Mouse (Mus musculus) layer of hippocampus, adult 18-20 months (tissue): ENCODE results near the gene Hist3h2a. TPM values are rescaled to one million over a fixed set of nuclear protein-coding genes. Genes with fewer than 3 reads are reported as not detected.

Experiments used
- DNase-seq, 2 experiments: peaks; one replicate each; pipeline ENCODE4 v3.0.0; 2022; ENCODE audit warnings: low spot score in 2 of 2
- microRNA-seq, 2 experiments: library from miRNA; unstranded; fragments of <30 nt; microRNA quantifications; one replicate each; pipeline ENCODE4 v1.2.0; 2021
- total RNA-seq, 2 experiments: library from RNA; stranded (reverse); gene quantifications; 2 replicates each; pipeline ENCODE4 v1.2.3; 2021

Hist3h2a gene
- total RNA-seq, 2 experiments from 2014 or later, result 69.9 to 70.6 TPM

DNA sequence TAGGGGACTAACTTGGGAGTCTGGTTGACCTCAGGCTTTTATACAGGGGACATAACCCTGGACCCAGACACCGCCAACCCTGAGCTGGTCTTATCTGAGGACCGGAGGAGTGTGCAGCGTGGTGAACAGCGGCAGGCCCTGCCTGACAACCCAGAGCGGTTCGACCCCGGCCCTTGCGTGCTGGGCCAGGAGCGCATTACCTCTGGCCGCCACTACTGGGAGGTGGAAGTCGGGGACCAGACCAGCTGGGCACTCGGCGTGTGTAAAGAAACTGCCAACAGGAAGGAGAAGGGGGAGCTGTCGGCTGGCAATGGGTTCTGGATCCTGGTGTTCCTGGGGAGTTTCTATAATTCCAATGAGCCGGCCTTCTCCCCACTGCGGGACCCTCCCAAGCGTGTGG lies 35.7 kb downstream of the Hist3h2a start:
- DNase-seq, result no peak

DNA sequence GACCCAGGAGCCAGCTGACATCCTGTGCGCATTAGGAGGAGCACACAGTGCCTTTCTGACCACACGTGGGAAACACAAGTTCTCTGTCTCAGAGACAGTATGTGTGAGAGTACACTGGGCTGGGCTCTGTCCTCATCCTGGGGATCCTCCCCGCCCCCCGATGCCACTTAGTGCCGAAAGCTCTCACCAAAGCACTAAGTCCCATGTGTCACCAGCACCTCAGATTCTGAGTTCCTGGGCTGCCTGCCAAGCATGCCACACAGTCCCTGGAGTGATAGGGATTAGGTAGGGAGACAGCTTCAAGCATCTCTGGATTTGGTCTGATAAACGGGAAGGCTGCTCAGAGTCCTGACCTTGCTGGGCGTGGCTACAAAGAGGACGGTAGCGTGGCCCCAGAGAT lies 36.3 kb downstream of the Hist3h2a start:
- DNase-seq, result no peak

DNA sequence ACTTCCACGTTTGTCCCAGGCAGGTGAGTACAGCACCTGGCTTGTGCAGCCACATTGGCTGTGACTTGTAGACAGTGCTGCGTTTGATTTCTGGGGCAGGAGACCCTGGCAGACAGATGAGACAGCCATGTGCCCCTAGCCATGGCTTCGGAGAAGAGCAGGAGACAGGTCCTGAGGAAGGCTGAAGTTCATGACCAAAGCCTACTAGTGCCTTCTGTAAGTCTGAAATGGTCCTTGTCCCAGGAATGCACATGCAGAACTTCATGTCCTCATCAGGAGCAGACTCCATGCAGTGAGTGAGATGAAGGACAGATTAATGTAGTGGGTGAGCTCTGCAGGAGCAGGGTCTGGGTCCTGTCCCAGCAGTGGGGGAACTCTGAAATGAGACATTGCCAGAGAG lies 37.4 kb downstream of the Hist3h2a start:
- DNase-seq, result no peak

DNA sequence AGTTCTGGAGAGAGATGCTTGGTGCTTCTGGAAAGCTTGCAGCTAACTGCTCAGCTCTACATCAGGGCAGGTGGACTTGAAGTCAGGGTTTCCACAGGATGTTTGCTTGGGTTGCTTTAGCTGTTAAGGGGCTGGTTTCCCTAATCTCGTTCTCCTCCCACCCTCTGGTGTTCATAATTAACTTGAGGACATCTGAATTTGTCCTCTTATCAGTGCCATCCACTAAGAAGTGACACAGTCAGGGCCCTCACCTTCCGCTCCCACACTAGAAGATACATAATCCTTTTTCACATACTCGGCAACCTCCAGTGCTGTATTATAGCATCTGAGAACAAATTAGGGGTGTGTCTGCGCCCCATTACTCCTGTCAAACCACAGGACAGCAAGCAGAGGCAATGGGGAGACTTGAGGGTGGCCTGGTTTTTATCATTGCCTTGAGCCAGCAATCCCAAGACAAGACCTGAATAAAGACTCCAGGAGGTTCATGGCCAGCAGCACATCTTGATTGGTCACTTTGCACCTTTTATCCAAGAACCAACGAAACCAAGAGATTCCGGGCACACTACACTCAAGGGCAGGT lies 38.7 kb downstream of the Hist3h2a start:
- no peak for DNase-seq

DNA sequence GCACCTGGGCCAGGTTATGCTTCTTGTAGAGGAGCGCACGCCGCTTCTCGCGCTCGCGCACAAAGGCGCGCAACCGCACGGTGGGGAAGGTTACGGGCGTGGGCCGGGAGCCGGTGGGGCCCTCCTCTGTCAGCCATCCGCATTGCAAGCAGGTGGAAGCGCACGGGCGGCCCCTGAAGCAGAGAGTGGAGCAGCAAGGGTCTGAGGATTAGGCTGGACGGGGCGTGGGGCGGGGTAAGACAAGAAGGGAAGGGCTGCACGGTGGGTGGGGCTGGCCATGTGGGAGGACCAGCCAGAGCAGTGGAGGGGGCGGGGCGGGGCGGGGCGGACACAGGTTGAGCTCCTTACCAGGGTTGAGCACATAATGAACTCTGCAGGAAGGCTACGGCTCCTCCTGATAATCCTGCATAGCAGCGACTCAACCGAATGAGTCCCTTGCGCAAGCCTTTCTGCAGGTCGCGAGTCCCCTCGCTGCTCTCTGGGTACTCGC lies 39.9 kb downstream of the Hist3h2a start:
- no peak for DNase-seq

DNA sequence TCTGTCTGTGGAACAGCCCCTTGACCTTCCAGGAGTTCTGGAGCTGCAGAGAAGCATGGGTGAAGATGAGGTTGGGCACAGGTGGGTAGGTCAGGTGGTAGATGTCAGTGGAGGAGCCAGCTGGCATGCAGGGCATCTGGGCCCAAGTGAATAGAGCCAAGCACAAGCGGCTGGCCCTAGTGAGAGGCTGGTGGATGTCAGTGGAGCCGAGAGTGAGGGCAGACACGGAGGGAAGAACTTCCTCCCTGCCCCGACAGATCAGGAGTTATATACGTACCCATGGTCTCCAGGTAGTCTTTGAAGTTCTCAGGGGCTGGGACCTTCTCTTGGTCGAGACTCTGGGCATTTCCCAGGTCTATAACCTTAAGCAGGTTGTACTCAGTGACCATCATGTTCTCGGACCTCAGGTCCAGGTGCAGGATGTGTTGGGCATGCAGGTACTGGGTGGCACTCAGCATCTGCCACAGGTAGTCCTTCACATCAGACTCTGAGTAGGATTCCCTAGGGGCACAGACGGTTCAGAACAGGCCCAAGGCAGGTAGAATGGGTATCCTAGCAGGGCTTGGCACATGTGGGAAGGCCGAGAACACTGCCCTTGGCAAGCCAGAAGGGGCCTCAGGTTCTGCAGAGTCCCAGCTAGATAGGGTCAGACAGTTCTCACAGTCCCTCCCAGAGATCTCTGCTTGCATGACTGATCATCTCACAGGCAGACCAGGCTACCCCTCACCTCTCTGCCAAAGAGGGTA lies 40.7 kb downstream of the Hist3h2a start:
- DNase-seq, result no peak

DNA sequence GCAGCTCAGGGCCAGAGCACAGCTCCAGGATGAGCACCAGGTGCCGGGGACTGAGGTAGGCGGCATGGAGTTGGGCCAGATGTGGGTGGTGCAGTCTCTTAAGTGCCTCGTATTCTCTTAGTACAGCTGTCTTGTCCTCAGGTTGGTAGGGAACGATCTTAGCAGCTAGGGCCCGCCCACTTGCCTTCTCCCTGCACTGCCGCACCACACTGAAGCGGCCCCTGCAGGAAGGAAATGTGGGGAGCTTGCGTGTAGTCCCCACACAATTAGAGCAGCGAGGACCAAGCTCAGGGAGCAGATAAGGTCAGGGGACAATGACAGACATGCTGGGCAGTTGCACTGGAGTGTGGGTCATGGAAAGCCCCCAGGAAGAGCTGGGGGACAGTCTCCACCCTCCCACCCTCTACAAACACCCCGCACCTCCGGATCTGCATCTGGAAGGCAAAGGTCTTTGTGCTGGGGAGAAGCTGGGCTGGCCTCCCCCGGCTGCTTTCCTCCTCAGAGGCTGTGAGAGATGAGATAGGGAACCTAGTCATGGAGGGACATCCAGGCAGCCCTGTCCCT lies 41.4 kb downstream of the Hist3h2a start:
- DNase-seq, result no peak

DNA sequence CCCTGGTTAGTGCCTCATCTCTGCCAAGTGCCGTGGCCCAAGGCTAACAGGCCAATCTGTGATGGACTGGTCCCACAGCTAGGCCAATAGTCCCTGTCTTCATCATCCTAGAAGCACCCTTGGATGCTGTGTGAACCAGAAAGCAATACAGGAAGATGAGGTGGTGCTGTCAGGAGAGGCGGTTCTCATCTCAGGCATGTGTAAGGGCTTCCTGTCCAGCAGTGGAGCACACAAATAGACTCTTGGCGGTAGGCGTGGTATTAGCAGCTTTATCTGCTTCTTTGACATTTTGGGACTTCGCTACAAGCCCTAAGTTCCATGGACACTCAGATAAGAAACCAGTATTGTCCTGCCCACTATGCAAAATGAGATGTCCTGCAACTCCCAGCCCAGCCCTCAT lies 43.1 kb downstream of the Hist3h2a start:
- DNase-seq, result no peak

DNA sequence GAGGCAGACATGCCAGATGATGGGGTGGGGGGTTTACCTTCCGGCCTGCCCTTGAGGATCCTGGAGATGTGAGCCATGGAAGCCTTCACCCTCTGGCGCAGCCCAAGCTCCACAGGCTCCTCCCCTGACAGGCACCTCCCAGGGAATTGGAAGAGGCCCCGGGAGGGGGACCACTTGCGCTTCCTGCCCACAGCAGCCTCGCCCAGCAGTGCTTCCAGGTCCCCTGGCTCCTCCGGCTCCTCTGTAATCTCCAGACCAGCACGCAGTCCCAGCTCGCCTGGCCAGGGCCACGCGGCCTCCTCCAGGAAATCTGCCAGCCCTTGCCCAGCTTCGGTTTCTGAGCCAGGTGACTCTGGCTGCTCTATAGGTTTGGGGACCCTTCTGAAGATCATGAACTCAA lies 44.7 kb downstream of the Hist3h2a start:
- no peak for DNase-seq

DNA sequence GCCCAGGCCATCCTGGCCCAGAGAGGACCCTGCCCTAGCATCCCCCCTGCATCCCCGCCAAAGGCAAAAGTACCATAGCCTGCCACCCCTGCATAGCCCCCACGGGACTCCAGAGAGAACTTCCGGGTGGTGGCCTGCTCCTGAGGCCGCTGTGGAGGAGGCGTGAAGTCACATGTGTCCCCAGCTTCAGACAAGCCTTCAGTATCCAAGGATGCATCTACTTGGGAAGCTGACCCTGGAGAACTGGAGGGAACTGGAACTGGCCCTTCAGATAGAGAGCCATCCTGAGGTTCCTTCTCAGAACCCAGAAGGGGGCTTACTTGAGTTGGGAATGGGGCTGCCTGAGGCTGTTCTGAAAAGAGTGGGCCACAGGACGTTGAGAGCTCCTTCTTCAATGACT lies 45.3 kb downstream of the Hist3h2a start:
- no peak for DNase-seq

DNA sequence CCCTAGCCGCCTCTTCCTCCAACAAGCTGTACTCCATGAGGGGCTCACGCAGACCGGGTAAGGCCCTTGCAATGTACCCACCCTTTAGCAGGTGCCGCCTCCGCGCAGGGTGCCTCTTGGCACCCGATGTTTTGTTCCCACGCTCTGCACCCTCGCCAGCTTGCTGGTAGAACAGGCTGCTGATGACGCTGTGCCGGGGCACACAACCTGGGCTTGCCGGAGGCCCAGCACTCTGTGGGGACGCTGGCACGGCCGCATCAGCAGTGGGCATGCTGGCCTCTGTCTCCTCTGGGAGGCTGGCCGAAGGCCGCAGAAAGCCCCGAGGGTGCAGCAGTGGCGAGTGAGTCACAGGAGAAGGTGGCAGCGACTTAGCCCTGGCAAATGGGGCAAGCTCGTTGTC lies 46.1 kb downstream of the Hist3h2a start:
- DNase-seq, result peak; percentile 85 to 91

DNA sequence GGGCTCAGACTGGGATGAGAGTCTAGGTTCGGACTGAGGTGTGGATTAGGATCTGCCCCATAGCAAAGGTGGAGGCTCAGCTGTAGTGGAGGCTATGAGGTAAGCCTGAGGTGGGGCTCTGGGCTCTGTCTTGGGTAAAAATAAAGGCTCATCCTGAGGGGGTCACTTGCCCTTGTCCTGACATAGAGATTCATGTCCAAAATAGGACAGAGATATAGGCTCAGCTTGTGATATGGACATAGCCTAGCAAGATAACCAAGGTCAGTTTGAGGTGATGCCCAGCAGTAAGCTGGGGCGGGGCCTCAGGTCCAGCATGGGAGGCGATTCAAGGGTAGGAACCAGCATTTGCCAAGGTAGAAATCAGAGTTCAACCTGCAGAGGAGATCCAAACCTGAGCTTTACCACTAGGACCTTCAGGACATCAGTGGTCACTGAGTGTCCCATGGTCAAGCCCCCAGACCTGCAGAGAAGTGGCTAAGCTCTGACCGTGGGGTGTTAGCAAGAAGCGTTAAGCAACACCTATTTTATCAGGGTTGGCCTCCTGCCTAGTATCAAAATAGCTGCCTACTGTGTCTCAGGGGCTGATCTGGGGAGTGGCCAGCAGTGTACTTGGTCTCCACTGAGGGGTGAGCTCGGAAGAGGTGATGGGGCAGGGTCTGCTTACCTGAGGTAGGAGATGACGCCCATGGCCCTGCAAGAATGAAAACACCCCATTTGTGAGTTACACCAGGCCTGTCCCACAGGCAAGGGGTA lies 48.0 kb downstream of the Hist3h2a start:
- no peak for DNase-seq

Small RNAs within 50 kb of the gene (microRNA-seq; reads per million reads assigned to microRNA genes)
- 0 reads per million in 2 experiments for gene Gm44313

Other genes with a start within 250 kb of the Hist3h2a start
- gene Olfr318, start 230.7 kb upstream of the Hist3h2a start, total RNA-seq, result under 1 TPM in 1 of 2 experiments, not detected in 1; 0.08 TPM
- gene Olfr317, start 215.5 kb upstream of the Hist3h2a start, total RNA-seq, result under 1 TPM in 1 of 2 experiments, not detected in 1; 0.10 TPM
- 1 to 10 TPM; 1.1 to 1.4 TPM for gene Olfr316, start 202.0 kb upstream of the Hist3h2a start, total RNA-seq
- not detected for gene Olfr315, start 181.5 kb upstream of the Hist3h2a start, total RNA-seq
- not detected for gene Olfr314, start 171.7 kb upstream of the Hist3h2a start, total RNA-seq
- gene Fam183b, start 152.7 kb upstream of the Hist3h2a start, total RNA-seq, result 1 to 10 TPM; 8.4 to 8.6 TPM
- gene Olfr313, start 139.7 kb upstream of the Hist3h2a start, total RNA-seq, result not detected
- not detected for gene Olfr312, start 125.4 kb upstream of the Hist3h2a start, total RNA-seq
- gene Olfr311, start 115.4 kb upstream of the Hist3h2a start, total RNA-seq, result not detected
- 10 to 100 TPM; 16.8 to 17.6 TPM for gene Gm12258, start 107.5 kb upstream of the Hist3h2a start, total RNA-seq
- 10 to 100 TPM; 12.2 to 13.2 TPM for gene 2810021J22Rik, start 87.5 kb upstream of the Hist3h2a start, total RNA-seq
- gene Zfp39, start 50.5 kb upstream of the Hist3h2a start, total RNA-seq, result 1 to 10 TPM; 9.5 to 9.6 TPM
- gene Btnl10, start 36.8 kb upstream of the Hist3h2a start, total RNA-seq, result not detected
- gene Rnf187, start 15.8 kb upstream of the Hist3h2a start, total RNA-seq, result 100 to 1,000 TPM; 493 to 502 TPM
- gene Hist3h2ba, start 5.8 kb upstream of the Hist3h2a start, total RNA-seq, result 10 to 100 TPM; 82.1 to 87.0 TPM
- 1 to 10 TPM; 4.7 to 5.7 TPM for gene Trim17, start within 50 bp of the Hist3h2a start, total RNA-seq
- 10 to 100 TPM; 29.1 to 30.4 TPM for gene Trim11, start 23.4 kb downstream of the Hist3h2a start, total RNA-seq
- 1 to 10 TPM in 1 of 2 experiments, under 1 TPM in 1; 0.91 to 1.7 TPM for gene Obscn, start 181.7 kb downstream of the Hist3h2a start, total RNA-seq
- gene Iba57, start 209.1 kb downstream of the Hist3h2a start, total RNA-seq, result 1 to 10 TPM; 6.7 TPM
- gene Gjc2, start 228.5 kb downstream of the Hist3h2a start, total RNA-seq, result 10 to 100 TPM; 11.9 to 13.6 TPM
- 100 to 1,000 TPM; 148 to 152 TPM for gene Guk1, start 237.5 kb downstream of the Hist3h2a start, total RNA-seq
- gene Mrpl55, start 247.8 kb downstream of the Hist3h2a start, total RNA-seq, result 10 to 100 TPM; 35.9 to 42.8 TPM